Mouse (Mus musculus): ENCODE measurements around the gene Lmcd1.
"Not testable (repeated sequence)": the region's sequence is repeated elsewhere in the genome, so short reads cannot be mapped to it uniquely, and the experiment has no call there.

Lmcd1 gene

DNA sequence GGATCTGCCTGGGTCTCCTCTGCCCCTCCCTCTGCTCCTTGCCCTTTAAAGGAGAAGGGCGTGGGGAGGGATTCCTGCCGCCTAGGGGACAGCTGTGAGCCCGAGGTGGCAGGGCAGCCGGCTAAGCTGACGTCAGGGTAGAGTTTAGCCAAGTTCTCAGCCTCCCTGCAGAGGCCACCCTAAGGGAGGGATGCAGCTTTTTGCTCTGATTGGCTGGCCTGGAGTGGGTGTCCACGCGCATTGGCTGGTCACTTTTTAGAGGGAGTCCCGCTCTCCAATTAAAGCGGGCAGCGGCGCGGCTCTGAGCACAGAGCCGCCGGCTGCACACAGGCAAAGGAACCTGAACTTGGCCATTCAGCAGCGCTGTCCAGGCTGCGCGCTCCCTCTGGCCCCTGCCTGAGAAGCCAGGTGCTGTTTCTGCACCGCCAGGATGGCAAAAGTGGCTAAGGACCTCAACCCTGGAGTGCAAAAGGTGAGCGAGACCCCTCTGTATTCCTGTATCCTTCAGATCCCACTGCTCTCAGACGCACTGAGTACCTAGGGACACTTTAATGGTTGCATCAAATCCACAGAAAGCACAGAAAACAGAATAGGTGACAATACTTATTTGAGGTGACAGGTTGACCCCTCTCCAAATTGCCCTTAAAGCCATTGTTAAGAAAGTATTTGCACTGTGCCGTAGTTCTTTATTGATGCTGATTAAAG lies at the start of gene Lmcd1:
TSS of gene Lmcd1 (plus strand) at position 258 of the 705 bp plus-strand sequence.
- DNase-seq = peak; percentile 50 to 60

DNA sequence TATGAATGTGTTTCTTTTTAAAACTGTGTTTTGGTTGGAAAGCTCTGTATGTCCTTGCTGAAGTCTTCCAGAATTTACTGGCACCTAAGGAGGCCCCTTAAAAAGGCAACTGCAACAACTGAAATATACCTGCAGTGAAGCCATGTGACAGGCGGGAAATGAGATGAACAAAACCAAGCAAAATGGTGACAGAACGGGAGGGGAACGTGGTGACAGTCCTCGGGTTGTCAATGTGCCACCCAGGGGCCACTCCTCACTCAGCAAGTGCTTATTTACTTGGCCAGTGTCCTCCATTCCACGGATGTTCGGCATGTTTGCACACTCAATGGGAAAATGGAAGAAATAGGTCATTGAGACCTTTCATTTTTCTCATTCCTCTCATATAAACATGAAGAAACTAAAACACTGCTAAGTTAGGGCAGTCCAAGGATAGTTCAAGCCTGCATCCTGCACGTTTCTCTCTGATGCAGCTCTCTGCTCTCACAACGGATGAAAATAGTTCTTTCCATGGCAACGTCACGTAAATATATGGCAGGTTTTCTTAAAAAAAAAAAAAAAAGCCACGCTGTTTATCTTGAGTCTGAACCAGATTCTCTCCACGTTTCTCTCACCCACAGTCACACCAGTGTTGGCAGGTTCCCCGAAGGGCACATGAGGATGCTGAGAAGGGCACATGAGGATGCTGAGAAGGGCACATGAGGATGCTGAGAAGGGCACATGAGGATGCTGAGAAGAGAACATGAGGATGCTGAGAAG lies 49.5 kb upstream of the Lmcd1 start:
- DNase-seq = no peak

DNA sequence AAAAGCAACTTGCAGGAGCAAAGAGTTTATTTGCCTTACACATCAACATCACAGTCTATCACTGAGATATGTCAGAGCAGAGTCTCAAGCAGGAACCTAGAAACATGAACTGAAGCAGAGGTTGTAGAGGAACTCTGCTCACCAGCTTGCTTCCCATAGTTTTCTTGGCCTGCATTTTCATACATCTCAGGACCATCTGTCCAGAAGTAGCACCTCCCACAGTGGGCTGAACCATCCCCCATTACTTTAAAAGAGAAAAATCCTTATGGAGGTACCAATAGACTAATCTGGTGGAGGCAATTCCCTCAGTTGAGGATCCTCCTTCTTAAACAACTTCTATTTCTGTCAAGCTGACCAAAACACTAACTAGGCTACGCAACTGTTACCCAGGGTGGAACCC lies 36.8 kb upstream of the Lmcd1 start:
- no peak for DNase-seq

DNA sequence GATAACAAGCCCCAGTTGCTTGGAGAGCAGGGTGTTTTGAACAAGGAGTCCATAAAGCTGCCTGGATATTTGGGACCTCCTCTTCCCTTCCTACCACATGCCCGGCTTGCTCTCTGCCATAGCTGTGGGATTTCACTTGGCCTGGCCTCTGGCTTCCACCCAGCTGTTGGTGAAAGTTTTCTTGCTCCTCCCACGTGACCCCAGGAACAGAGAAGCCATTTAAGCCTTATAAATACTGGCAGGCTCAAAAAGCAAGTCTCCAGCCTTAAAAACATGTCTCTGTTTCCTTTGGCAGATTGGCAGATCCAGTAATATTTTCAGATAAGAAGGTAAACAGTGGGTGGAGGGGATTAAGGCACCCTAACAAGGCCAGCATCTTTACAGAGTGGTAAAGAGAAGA lies 31.3 kb upstream of the Lmcd1 start:
- DNase-seq = no peak

DNA sequence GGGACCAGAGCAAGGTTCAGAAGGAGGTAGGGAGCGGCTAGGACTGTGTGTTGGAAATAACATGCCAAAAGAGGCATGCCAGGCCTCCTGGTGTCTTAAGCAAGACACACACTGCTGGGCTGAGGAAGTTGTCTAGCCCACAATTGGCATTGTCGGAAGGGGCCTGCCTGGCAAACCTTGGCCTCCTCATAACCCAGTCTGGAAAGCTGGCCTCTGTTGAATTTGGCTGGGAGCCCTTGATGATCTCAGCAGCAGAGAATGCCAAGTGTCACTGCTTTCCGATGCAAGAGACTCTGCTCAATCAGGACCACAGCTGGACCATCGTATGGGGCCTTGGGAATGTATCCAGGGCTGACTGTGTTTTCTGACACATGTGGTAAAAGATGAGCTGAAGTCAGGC lies 27.9 kb upstream of the Lmcd1 start:
- DNase-seq = peak; percentile 21 to 29

DNA sequence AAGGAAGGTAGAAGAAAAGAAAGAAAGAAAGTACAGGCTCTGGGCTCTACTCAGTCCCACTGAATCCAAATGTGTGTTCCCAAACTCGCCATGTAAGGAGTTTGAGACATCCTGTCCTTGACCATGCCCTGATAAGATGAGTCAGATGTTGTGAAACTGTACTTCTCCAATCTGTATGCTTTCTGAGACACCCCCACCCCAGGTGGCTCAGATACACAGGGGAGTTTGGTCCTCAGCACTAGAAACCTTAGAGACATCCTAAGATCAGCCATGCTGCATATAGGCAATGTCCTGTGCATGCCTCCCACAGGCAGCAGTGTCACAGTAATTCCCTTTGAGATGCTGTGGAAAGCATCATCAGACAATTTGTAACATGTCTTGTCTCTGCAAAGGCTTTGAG lies 26.9 kb upstream of the Lmcd1 start:
- DNase-seq = no peak

DNA sequence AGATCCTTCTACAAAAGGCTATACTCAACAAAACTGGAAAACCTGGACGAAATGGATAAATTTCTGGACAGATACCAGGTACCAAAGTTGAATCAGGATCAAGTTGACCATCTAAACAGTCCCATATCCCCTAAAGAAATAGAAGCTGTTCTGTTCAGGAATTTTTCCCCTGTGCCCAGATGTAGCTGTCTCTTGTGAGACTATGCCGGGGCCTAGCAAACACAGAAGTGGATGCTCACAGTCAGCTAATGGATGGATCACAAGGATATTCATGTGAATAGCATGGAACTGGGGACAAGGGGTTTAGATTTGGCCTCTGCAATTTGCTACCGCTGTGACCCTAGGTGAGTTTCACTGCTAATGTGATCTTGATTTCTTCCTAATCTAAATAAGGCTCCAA lies 19.6 kb upstream of the Lmcd1 start:
- not testable (repeated sequence) for DNase-seq

DNA sequence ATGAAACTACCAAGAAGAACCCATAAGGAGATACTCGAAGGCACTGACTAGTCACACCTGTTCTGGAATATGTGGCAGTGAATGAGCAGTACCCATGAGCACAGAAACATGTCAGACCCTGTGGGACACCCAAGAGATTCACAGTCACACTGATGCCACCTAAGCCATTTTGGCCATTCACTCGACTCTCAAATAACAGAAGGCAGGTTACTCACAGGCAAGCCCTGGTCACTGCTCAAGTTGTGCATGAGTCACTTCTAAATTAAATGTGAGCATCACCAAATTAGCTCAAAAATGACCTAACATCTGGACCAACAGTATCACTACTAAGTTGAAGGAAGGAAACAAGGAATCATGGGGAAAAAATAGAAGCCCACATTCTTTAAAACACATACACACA lies 18.6 kb upstream of the Lmcd1 start:
- no peak for DNase-seq

DNA sequence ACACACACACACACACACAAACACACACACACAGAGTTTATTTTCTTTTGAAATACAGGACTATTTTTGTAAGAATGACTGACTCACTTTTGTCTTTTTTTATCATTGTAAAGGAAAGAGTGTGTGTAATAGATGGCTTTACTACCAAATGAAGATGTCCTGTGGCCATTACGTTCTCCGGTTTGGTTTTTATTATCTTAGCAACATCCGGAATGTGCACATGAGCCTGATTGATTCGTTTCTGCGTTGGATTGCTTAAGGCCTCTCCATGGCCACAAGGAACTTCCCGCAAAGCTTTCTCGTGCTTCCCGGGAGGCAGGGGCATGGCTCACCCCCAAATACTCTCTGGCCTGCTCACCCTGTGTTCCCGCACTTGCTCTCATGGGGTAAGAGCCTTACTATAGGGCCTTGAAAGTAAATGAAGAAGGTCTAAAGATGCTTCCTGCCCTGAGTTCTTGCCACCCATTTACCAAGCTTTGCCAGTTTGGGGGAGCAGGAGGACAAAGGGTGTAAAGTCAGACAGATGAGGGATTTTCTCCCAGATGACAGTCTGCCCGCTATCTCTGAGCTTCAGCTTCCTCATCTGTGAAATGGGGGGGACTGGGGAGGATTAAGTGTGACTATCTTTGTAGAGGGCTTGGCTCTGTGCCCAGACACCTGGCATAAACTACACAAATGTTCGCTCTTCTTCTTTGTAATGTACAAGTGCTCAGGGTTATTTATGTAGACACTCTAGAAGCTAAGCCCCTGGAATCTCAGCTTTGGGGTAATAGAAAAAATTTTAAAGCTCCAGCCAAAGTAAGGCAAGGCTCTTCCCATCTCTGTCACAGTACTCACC lies 18.0 kb upstream of the Lmcd1 start:
- DNase-seq = no peak

DNA sequence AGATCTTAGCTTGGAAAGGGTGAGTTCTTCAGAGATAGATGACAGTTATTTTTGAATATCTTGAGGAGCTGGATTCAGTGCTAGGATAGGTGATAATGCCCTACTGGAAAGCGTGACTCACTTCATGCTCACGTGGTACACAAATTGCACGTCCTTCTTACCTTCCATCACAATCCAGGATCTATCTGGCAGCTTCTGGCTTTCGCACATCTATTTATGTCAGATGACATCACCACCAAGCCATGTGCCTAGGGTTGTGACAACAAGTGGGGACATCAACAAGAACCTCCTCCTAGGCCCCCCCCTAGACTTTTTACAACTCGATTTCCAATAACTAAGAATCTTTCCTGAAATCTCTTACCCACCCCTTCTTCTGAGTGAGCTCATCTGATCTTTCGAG lies 17.0 kb upstream of the Lmcd1 start:
- no peak for DNase-seq

DNA sequence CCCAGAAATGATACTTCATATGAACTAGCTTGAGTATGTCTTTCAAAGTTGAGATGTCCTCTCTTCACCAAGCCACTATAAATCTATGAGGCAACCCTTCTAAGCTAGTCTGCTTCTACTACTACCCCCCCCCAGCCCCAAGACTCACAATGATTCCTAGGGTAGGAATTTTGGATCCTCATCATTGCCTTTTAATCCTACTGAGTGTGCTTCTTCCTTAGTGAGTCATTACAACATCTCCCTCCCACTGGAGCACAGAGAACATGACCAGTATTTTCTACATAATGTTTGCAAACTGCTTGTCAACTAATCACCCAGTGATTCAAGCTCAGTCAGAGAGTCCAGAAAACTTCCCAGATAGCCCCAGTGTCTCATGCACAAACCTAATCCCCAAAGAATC lies 12.5 kb upstream of the Lmcd1 start:
- DNase-seq = no peak

DNA sequence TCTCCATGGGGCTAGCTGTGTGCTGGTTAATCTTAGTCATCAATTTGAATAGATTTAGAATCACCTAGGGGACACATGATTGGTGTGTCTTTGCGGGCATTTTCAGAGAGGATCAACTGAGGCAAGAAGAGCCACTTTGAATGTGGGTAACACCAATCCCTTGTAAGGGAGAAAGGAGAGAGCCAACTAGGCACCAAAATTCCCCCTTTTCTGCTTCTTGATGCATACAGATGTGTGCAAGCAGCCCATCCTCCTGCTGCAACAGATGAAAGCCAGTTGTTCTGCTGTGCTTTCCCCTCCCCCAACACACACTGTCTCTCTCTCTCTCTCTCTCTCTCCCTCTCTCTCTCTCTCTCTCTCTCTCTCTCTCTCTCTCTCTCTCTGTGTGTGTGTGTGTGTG lies 9.2 kb upstream of the Lmcd1 start:
- no peak for DNase-seq

DNA sequence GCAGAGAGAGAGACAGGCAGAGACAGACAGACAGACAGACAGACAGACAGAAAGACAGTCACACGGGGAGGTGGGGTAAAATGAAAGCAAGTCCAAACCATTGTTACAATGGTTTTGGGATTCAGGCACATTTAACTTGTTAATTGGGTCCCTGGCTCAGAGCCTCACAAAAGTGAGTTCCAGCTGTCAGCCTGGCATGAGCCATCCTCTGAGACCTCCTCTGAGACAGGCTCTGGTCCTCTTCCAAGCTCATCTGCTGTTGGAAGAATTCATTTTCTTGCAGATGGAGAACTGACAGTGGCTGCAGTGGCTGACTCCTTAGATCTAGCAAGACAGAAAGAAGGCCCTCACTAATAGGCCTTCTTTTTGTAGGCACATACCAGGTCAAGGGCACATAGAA lies 6.9 kb upstream of the Lmcd1 start:
- no peak for DNase-seq

DNA sequence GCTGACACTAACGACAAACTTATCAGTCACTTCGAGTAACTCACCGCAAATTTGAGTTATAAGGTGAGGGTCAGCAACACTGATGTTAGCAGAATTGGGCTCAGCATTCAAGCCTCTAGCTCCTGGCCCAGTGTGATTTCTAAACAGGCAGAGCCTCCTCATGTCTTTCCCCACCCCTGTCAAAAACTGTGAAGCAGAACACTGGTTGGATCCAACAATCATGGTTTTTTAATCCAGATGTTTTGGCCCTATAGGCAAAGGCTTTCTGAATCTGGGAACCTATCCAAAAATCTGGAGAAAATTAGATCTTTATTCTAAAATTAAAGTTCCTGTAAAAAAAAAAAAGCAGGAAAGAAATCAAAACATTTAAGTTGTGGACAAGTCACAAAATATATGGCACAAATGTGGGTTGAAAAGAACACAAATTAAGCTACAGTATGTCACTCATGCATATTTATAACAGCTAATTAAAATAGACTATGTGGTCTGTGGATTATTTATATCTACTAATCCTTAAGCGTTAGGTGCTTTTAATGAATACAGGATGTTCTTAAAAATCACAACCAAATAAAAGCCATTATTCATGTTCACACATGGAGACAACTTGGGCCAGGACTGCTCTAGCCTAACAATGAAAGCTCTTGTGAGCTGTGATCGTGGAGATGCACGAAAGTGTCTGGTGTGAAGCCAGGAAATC lies 5.7 kb upstream of the Lmcd1 start:
- no peak for DNase-seq

DNA sequence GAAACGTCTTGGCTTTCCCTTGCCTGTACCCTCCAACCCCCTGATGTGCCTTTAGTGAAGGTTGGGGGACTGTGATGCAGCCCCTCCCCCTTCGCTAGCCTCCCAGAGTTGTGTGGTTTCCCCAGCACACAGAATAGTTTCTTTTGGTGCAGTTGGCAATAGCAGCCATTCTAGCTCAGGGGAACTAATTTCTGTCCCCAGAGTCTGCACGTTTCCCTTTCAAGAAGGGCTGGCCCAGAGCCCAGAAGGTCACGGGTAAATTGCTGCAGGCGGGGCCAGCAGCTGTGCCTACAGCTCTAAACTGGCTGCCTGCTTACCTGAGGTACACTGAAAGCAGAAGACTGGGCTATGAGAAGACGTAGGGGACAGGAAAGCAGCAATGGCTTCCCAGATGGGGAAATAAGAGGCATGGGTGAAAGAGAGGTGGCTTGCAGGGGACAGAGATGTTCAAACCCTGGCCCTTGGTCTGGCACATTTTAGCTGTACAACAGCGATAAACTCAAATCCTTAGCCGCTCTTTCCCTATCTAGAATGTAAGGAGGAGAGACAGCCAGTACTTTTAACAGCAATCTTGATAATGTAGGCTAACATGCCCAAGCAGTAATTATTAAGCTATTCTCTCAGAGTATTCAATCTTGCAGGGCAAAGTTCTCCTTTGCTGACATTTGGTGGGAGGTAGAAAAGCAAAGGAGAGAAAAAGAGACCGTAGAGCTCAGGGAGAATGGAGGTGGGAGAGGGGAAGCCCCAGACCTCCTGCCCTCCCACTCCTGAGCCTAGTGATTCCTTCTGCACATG lies 900 bp downstream of the Lmcd1 start:
- DNase-seq = peak; percentile 7 to 16

DNA sequence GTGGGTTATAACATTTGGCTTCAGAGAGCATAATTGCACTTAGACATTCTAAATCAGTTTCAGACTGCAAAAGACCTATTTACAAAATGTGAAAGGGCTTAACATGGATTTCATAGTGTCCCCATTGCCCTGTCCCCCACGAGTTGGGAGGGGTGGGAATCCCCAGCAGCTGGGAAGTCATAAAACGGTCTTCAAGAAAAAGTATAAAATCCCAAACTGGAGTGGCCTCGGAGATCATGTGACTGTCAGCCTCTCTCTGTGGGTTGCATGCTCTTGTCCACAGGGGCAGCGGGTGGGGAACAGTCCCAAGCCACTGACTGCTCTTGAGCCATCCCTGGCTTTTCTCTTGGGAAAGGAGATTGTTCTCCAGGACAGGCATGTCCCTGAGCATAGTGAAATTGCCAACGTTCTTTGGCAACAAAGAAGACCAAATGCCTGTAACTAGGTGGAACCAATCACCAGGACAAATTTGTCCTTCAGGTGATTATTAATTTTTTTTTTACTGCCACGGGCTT lies 2.2 kb downstream of the Lmcd1 start:
- no peak for DNase-seq

DNA sequence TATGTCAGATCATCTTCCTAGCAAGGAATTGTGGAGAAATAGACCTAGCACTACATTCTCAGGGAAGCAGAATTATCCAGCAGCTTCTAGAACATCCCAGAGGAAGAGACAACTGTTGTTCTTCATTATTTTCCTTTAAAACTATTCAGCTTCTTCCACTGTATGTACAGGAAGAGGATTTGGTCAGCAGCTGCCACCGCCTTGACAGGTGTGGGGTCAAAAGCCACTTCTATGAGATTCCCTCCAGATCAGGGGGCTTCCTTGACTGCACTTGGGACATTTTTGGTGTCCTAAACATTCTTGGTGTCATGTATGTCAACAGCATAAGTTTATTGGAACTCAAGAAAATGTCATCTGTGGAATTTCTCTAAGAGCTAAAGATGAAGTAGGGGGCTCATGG lies 5.2 kb downstream of the Lmcd1 start:
- DNase-seq = no peak

DNA sequence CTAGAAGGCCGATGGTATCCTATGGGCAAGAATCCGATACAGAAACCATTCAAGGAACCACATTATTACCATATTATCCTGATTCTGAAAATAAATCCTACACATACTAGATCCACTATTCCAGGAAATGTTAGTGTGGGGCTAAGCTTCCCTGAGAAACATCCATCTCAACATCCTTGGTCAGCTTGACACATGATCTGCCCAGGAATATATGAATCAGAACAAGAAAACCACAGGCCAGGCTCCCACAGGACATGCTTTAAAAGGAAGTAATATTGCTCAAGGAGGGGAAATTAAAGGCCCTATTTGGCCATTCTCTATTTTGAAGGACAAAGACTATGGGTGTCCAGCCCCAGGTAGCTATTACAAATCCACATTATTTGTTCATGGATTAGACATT lies 6.6 kb downstream of the Lmcd1 start:
- no peak for DNase-seq

DNA sequence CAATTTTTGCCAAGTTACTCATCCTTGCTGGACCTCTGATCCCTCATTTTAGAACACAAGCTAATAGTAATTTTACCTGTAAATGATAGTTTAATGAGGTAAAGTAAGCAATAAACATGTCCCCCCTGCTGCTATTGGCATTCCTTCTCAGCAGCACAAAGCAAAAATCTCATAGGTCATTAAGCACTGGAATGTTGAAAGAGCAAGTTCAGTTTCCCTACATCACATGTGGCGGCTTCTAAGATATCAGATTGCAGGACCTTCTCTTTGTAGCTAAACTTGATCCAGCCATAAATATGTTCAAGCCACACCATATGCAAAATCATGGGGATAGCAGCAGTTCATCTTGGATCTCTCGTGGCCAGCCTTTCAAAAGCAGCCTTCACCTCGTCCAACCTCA lies 7.4 kb downstream of the Lmcd1 start:
- no peak for DNase-seq

DNA sequence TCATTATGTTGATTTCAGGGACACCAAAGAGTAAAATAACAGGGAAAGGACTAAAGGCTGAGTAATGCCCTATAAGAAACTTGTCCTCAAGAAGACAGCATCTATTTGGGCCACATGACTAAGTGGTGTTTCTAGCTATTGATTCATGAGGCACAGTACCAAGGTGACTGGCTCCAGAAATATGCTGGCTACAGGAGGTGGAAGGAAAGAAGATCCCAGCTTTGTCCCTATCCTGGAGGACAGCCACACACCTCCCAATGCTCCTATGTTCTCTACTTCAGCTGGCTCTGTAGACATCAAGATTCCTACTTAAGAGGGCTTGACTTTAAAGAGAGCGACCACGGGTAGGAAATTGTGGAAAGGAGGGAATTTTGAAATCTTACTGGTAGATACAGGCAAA lies 8.4 kb downstream of the Lmcd1 start:
- DNase-seq = no peak

DNA sequence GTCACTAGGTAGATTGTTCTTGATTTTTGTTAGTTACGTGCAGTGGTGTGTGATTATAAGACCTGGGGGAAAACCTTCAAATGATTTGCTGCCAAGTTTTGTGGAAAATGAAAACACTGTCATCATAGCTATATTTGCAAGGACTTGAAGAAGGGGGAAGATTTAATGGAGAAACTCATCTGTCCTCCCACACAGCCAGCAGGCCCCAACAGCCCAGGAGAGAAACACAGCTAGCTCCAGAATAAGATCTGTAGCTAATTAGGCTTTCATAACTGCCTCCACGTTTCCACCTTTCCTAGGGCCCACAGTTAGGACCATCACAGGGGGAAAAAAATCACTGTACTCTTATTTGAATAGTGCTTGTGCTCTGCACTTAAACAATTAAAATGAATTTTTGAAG lies 10.5 kb downstream of the Lmcd1 start:
- no peak for DNase-seq

DNA sequence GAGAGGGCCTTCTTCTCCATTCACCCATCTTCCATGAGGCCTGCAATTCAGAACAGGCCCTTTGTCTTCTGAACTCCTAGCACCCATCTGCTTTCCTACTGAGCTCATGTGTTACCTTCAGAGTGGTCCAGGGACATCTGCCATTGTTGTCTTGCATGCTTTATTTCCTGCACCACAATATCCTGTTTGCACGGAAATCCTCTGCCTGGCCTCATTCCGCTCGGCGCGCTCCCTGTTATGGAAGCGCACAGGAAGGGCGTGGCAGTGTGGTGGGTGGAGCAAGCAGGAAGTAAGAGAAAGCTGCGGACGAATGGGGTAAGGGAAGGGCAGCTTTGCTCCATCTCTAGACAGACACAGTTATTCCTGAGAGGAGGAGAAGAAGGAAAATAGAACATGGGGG lies 14.1 kb downstream of the Lmcd1 start:
- no peak for DNase-seq

All from cerebellum, postnatal 36 days (tissue).